ENCODE assay signal across 11 mouse cellular contexts in the genomic region with DNA sequence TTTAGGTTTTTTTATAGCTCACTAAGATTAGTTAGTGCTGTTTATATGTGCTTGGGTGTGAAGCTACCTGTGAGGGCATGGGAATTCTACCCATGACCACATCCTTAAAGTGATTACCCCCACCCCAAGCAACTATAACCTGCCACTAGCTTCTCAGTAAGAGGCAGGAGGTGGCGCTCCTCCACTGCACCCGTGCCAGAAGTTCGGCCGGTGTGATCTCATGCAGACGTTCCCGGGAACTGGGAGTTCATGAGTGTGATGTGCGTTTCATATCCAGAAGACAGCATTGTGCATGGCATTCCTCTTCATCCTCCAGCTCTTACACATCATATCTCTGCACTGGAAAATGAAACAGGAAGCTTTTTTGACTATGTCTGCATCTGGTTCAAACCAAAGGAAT. TPM values are rescaled to one million over a fixed set of nuclear protein-coding genes. Genes with fewer than 3 reads are reported as not detected.
DNase-seq lines count a peak whose midpoint lies in the region; ATAC-seq and TF ChIP-seq lines count a peak whose summit lies in the region.
"Had no signal": no experiment of that assay in that cellular context is flagged by ENCODE, and none has a peak within 500 bp of the region (broad histone marks: within the 10 kb centered on the region; RNA-seq: fewer than 3 reads in every experiment).

No protein-coding gene starts in this region.

- ATAC-seq in lung, embryonic 14.5 days (ENCODE audit: insufficient read depth) = no peak
- ATAC-seq in Patski = no peak
- no peak for ATAC-seq in erythroblast, adult 5-6 weeks (replicated peaks; ENCODE audit: low FRiP score, poor library complexity, severe bottlenecking)

- peaks cover 12% of the 10 kb centered on the region; the same call in 1 of the 2 replicates for H3K36me3 ChIP-seq in lung, embryonic 14.5 days (ENCODE audit: insufficient read depth)

- TF ChIP-seq POLR2A in embryonic fibroblast, embryonic 13.5 days (IDR thresholded peaks at IDR 0.05; ENCODE audit: low read depth, low read length) = no peak

- peak; percentile 16 to 27 for DNase-seq in heart, postnatal 14 days
- no peak for DNase-seq in heart, postnatal 36 days
- peak; percentile 26 for DNase-seq in lung, embryonic 14.5 days
- DNase-seq in lung, postnatal 14 days = no peak
- no peak for DNase-seq in Patski (ENCODE audit: low read depth, low spot score)
- DNase-seq: thymus, adult 18-20 months had no signal

- in situ Hi-C loops in Patski (cut with MboI; ENCODE audit: low pct_unique_long_range_greater_than_20kb) = no loop called here

- no peaks in the 10 kb centered on the region for H3K9me3 ChIP-seq in lung, embryonic 14.5 days (ENCODE audit: low read depth, low read length)
- H3K9me3 ChIP-seq: embryonic facial prominence, embryonic 13.5 days; lung, embryonic 15.5 days had no signal

- CTCF ChIA-PET in Patski (lab: Charles Lee) = interaction anchor here (0.9 to 1.0 kb wide), 2 partner anchors 10 to 16 kb away, joined by 3 read pairs; no protein-coding TSS in a partner anchor

- no peaks in the 10 kb centered on the region for H3K4me1 ChIP-seq in lung, embryonic 14.5 days (ENCODE audit: insufficient read depth)
- H3K4me1 ChIP-seq in embryonic fibroblast, embryonic 13.5 days (ENCODE audit: control insufficient read depth, insufficient read depth, low read length) = no peaks in the 10 kb centered on the region
- H3K4me1 ChIP-seq: lung, embryonic 15.5 days had no signal

- H3K9ac ChIP-seq in lung, embryonic 14.5 days = no peak overlapping the region
- H3K9ac ChIP-seq: embryonic facial prominence, embryonic 13.5 days; lung, embryonic 15.5 days had no signal

- WGBS in lung, embryonic 14.5 days = 36% methylated on average over 7 of the region's 7 CpGs

- POLR2A ChIA-PET in Patski (lab: Charles Lee) = no interaction called here

- H3K4me2 ChIP-seq in lung, embryonic 14.5 days = no peak overlapping the region
- H3K4me2 ChIP-seq: embryonic facial prominence, embryonic 13.5 days; lung, embryonic 15.5 days had no signal

- no peak; the same call in 1 of the 2 replicates for TF ChIP-seq CTCF in lung, embryonic 14.5 days (IDR thresholded peaks at IDR 0.05; ENCODE audit: low read depth)
- peak; percentile 22 for TF ChIP-seq CTCF in Patski (IDR thresholded peaks at IDR 0.05)
- TF ChIP-seq CTCF in embryonic fibroblast, embryonic 13.5 days (IDR thresholded peaks at IDR 0.05; ENCODE audit: borderline replicate concordance, insufficient read depth, low read length) = 0 out of 2 replicates have a peak, but pooled peaks have one; percentile 37

- intact Hi-C loops in heart, postnatal 14 days (cut with DNase I) = loop anchor here (2.0 to 10.0 kb wide), 2 partner anchors 106 to 434 kb away; no protein-coding TSS in a partner anchor
- intact Hi-C loops in heart, postnatal 36 days (cut with DNase I) = no loop called here

- no peaks in the 10 kb centered on the region for H3K27me3 ChIP-seq in lung, embryonic 14.5 days (ENCODE audit: insufficient read depth, low read length)
- H3K27me3 ChIP-seq in Patski = no peaks in the 10 kb centered on the region
- H3K27me3 ChIP-seq: embryonic facial prominence, embryonic 13.5 days; lung, embryonic 15.5 days had no signal

- no peak overlapping the region for H3K4me3 ChIP-seq in lung, embryonic 14.5 days (ENCODE audit: low read depth, low read length)
- no peak overlapping the region for H3K4me3 ChIP-seq in embryonic fibroblast, embryonic 13.5 days (ENCODE audit: insufficient read depth, low read length)
- H3K4me3 ChIP-seq: embryonic facial prominence, embryonic 13.5 days; lung, embryonic 15.5 days; myocyte had no signal

- H3K27ac ChIP-seq in lung, embryonic 14.5 days (ENCODE audit: low read depth) = no peak overlapping the region
- no peak overlapping the region for H3K27ac ChIP-seq in embryonic fibroblast, embryonic 13.5 days (ENCODE audit: insufficient read depth, low read length)
- H3K27ac ChIP-seq: embryonic facial prominence, embryonic 13.5 days; lung, embryonic 15.5 days had no signal

RNA-seq across cellular contexts. Expression of a gene that starts 32.9 kb away (rescaled TPM):
- total RNA-seq in heart, postnatal 14 days (2021) = under 1 TPM; 0.46 to 0.86 TPM
- under 1 TPM; 0.11 to 0.30 TPM for total RNA-seq in heart, postnatal 36 days (2021)
- polyA plus RNA-seq in lung, embryonic 14.5 days (2014; fragmentation: Nextera tagmentation; extraction: Ambion mirVana) = 4.9 and 5.1 TPM in 2 replicates
- not detected for polyA plus RNA-seq in Patski (2021)
- polyA plus RNA-seq in embryonic fibroblast, embryonic 13.5 days (2011; ENCODE audit: insufficient read length, low read depth, missing spikeins) = 29.0 and 40.2 TPM in 2 replicates
- not detected in 2 replicates for total RNA-seq in erythroblast, adult 5-6 weeks (2015; ENCODE audit: low replicate concordance)
- total RNA-seq in erythroblast, adult 5-6 weeks (2017; ENCODE audit: low replicate concordance) = not detected in 2 replicates
- polyA plus RNA-seq: myocyte had no signal

RNA-seq across cellular contexts. Expression of a gene that starts 41.3 kb away (rescaled TPM):
- total RNA-seq in heart, postnatal 14 days (2021) = 10 to 100 TPM; 41.4 to 42.7 TPM
- total RNA-seq in heart, postnatal 36 days (2021) = 10 to 100 TPM; 41.6 to 46.6 TPM
- 76.1 and 77.8 TPM in 2 replicates for polyA plus RNA-seq in lung, embryonic 14.5 days (2014; fragmentation: Nextera tagmentation; extraction: Ambion mirVana)
- 145 TPM for polyA plus RNA-seq in Patski (2021)
- polyA plus RNA-seq in embryonic fibroblast, embryonic 13.5 days (2011; ENCODE audit: insufficient read length, low read depth, missing spikeins) = 93.6 and 103 TPM in 2 replicates
- total RNA-seq in erythroblast, adult 5-6 weeks (2015; ENCODE audit: low replicate concordance) = 25.1 and 25.4 TPM in 2 replicates
- 23.7 and 25.3 TPM in 2 replicates for total RNA-seq in erythroblast, adult 5-6 weeks (2017; ENCODE audit: low replicate concordance)

Comparison
In these comparisons a context has a peak if more than half of its experiments do, and no peak if none do; other contexts are left out.
1. DNase-seq: peak in heart, postnatal 14 days (2 of 2) and lung, embryonic 14.5 days (single experiment); none in heart, postnatal 36 days (0 of 2), lung, postnatal 14 days (single experiment) and Patski (single experiment).